Mouse (Mus musculus): Measurements from ENCODE around the gene Vinac1. TPM values are rescaled to one million over a fixed set of nuclear protein-coding genes. Genes with fewer than 3 reads are reported as not detected.

Vinac1 gene
- not detected for total RNA-seq (2021)
- long read RNA-seq, experiment 1 = 0 reads
- long read RNA-seq, experiment 2 = 0 reads

GRCm38 (mm10) chr2:129047811-129048210 is at the start of gene Vinac1:
Gene Vinac1 (minus strand): TSS chr2:129048172.
- no peak for TF ChIP-seq CTCF (IDR thresholded peaks at IDR 0.05)
- intact Hi-C loops (cut with DNase I) = no loop called here
- no peak for DNase-seq
- H3K4me3 ChIP-seq = no peak within 1 kb of the TSS
- H3K27ac ChIP-seq = no peak within 1 kb of the TSS

DNA sequence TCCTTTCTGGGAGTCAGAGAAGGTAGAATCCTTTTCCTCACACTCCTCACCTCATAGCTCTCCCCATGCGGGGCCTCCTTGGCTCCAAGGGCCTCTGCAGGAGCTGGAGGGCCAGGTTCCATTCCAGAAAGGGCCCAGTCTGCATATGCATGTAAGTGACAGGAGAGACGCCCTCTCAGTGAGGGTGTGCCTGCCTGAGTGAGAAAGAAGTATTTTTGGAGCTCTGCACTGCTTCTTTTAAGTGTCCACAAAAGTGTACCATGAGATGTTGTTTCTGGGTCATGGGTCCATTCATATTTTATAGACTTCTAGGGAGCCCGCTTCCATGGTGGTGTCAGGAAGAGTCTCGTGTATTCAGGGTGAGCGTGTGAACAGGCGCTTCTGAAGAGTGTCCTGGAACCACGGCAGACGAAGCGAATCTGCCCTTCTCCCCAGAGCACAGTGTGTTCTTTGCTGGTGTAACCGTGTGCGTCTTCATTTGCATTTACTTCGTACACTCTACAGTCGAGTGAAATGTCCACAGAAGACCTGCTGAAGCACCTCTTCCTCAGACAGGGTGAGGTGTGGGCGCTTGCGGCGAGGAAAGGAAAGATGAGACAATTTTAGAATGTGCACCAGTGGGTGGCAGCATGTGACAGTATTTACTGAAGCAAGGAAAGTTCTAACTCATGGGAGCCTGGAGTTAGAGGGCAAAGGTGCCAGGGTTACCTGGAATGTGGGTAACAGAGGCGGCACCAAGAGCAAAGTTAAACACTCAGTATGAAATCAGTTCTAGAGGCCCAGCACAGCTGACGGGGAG is 46.2 kb upstream of the Vinac1 start:
- Histone ChIP-seq H3K4me3 (no peak overlapping the region), H3K27ac (no peak overlapping the region)
- intact Hi-C loops (cut with DNase I) = no loop called here
- TF ChIP-seq CTCF (IDR thresholded peaks at IDR 0.05) = no peak
- no peak for DNase-seq

- Histone ChIP-seq H3K27ac (no peak overlapping the region), H3K4me3 (no peak overlapping the region)
- intact Hi-C loops (cut with DNase I) = no loop called here
- no peak for TF ChIP-seq CTCF (IDR thresholded peaks at IDR 0.05)
- peak; percentile 54 for DNase-seq
These were observed 44.8 kb upstream of the Vinac1 start for GRCm38 (mm10) chr2:129092810-129093209.

DNA sequence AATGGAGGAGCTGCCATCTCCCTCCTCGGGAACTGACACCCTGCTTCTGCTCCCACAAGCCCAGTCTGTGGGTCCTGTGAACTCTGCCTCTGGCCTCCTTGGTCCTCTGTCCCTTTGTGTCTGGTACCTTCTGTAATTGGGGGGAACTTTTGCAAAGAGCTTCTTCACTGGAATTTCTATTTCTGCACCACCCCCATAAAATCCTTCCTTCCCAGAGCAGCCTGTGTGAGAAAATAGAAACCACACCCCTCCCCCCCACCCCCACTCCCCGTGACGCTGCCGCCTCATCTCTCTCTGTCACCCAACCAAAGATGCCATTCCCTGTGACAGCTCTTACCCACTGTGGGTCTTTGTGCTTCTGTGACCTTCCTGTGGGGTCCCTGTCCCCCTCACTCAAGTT is 42.4 kb upstream of the Vinac1 start:
- no peak for DNase-seq
- Histone ChIP-seq H3K4me3 (no peak overlapping the region), H3K27ac (no peak overlapping the region)
- intact Hi-C loops (cut with DNase I) = no loop called here
- no peak for TF ChIP-seq CTCF (IDR thresholded peaks at IDR 0.05)

GRCm38 (mm10) chr2:129087520-129087919 is 39.5 kb upstream of the Vinac1 start:
- DNase-seq = no peak
- Histone ChIP-seq H3K4me3 (no peak overlapping the region), H3K27ac (no peak overlapping the region)
- intact Hi-C loops (cut with DNase I) = no loop called here
- TF ChIP-seq CTCF (IDR thresholded peaks at IDR 0.05) = no peak

DNA sequence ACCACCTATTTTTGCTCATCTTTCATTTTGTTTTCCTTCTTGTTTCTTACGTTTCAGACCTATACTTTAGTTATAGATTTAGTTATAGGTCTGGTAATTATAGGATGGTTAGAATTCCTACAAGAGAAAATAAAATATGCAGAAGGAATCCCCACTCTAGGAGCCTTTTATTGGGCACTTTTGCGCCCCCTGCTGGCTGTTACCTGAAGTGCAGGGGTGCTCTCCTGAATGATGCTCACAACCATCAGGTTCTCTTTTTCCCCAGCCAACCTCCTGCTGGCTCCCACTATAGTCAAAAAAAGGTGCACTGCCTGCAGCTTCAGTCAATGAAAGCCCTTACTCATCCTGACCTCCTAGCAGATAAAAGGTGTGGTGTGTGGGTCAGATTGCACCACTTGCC is 37.0 kb upstream of the Vinac1 start:
- DNase-seq = peak; percentile 42
- H3K27ac ChIP-seq = no peak overlapping the region
- intact Hi-C loops (cut with DNase I) = loop anchor here (1.0 to 2.0 kb wide), 2 partner anchors 76 to 137 kb away; no protein-coding TSS in a partner anchor
- H3K4me3 ChIP-seq = no peak overlapping the region
- TF ChIP-seq CTCF (IDR thresholded peaks at IDR 0.05) = peak; percentile 90

GRCm38 (mm10) chr2:129083514-129083913 is 35.5 kb upstream of the Vinac1 start:
- no peak overlapping the region for H3K27ac ChIP-seq
- intact Hi-C loops (cut with DNase I) = no loop called here
- H3K4me3 ChIP-seq = no peak overlapping the region
- no peak for DNase-seq
- TF ChIP-seq CTCF (IDR thresholded peaks at IDR 0.05) = no peak

- Histone ChIP-seq H3K27ac (no peak overlapping the region), H3K4me3 (no peak overlapping the region)
- intact Hi-C loops (cut with DNase I) = no loop called here
- DNase-seq = no peak
- no peak for TF ChIP-seq CTCF (IDR thresholded peaks at IDR 0.05)
These were observed 33.1 kb upstream of the Vinac1 start for GRCm38 (mm10) chr2:129081097-129081496.

GRCm38 (mm10) chr2:129079194-129079593 is 31.2 kb upstream of the Vinac1 start:
- no peak for TF ChIP-seq CTCF (IDR thresholded peaks at IDR 0.05)
- Histone ChIP-seq H3K4me3 (no peak overlapping the region), H3K27ac (no peak overlapping the region)
- intact Hi-C loops (cut with DNase I) = no loop called here
- no peak for DNase-seq

DNA sequence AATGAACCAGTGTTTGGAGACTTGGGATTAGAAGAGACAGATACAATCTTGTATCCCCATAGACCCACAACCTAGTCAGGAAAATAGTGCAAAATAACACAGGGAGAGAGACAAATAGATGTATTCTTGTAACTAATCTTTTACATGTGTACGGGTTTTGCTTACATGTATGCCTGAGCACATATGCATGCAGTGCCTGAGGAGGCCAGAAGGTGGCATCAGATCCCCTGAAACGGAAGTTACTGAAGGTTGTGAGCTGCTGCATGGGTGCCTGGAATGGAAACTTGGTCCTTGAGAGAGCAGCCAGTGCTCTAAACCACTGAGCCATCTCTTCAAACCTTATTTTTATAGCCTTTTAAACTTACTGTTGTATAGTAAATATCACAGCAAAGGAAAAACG is 30.3 kb upstream of the Vinac1 start:
- intact Hi-C loops (cut with DNase I) = no loop called here
- Histone ChIP-seq H3K4me3 (no peak overlapping the region), H3K27ac (no peak overlapping the region)
- no peak for DNase-seq
- TF ChIP-seq CTCF (IDR thresholded peaks at IDR 0.05) = peak; percentile 51

DNA sequence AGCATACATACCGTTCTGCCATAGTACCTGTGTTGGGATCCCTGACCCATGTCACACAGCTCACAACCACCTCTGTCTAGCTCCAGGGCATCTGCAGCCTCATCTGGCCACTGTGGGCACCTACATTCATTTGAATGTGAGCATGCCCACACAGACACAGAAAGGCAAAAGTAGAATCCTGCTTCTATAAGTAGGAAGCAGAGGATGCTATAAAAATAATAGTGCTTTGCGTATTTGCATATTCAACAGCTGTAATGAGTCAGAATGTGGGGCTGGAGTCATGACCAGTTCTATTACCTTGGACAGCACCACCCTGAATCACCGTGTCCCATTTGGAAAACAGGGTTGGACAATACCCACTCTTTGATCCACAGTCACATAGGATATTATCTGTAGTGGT is 22.3 kb upstream of the Vinac1 start:
- no peak for DNase-seq
- intact Hi-C loops (cut with DNase I) = no loop called here
- H3K27ac ChIP-seq = no peak overlapping the region
- no peak for TF ChIP-seq CTCF (IDR thresholded peaks at IDR 0.05)
- H3K4me3 ChIP-seq = no peak overlapping the region

DNA sequence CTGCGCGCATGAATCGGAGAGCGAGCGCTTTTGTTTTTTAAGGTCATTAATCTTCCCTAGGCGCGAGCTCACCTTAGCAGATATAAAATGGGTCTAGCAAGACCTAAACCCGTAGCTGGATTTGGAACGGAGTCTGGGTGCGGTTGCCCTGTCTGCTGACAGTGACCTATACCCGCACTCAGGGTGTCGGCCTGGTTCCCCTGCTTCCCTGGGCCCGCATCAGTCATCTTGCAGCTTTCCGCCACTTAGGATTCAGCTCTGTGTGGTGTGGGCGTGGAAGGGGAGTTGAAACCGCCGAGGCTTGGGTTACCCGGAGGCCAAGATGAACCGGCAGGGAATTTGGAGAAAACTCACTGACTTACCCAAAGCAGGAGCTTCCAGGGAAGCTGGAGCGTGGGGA is 18.4 kb upstream of the Vinac1 start:
- no peak for TF ChIP-seq CTCF (IDR thresholded peaks at IDR 0.05)
- peak overlapping the region; percentile 90 for H3K4me3 ChIP-seq
- peak overlapping the region; percentile 91 for H3K27ac ChIP-seq
- peak; percentile 56 for DNase-seq
- intact Hi-C loops (cut with DNase I) = loop anchor here (5.0 kb wide), 1 partner anchor 119 kb away; no protein-coding TSS in a partner anchor

DNA sequence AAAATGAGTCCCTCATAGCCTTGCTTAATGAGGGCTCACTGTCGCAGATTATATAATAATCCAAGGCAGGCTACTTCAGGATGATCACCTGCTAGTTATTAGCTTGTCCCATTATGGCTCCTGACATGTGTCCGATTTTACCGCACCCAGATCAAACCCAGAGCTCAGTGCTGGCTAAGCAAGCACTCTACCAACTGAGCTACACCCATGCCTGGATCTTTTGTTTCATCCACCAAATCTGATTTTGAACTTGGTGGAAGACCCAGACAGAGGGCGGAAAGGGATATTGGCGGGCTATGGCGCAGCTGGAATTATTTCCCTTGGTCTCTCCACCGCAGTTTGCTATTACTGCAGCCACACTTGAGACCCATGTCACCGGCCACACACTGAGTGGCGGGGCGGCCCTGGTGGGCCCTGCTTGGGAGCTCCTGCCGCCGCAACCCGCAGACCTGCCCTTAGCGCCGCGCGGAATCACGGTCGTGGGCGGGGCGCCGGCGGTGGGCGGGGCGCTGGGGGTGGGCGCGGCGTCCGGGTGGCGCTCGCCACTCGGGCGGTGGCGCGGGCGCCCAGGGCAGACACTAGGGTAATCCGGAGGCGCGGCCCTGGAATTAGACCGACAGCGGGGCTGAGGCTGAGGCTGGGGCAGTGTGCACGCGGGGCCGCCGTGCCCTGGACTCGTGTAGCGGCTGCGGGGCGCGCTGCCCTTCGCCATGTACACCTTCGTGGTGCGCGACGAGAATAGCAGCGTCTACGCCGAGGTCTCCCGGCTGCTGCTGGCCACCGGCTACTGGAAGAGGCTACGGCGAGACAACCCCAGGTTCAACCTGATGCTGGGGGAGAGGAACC is 17.7 kb upstream of the Vinac1 start, which contains the start of gene Ttl:
Gene Ttl, plus strand, starts transcription at position 506 of the 846 bp plus-strand sequence.
- peak within 1 kb of the TSS; percentile 91 for H3K27ac ChIP-seq
- intact Hi-C loops (cut with DNase I) = loop anchor here (5.0 kb wide), 1 partner anchor 118 kb away; no protein-coding TSS in a partner anchor
- H3K4me3 ChIP-seq = peak within 1 kb of the TSS; percentile 90
- 0 out of 2 replicates have a peak, but pooled peaks have one; percentile 9 for TF ChIP-seq CTCF (IDR thresholded peaks at IDR 0.05)
- DNase-seq = peak; percentile 91

Data from gastrocnemius, adult 2 months (tissue).